Mouse (Mus musculus) CD8-positive naive resting alpha-beta T cell, adult 57 days (primary cell): Measurements from ENCODE around the gene Omd. TPM values are rescaled to one million over a fixed set of nuclear protein-coding genes. Genes with fewer than 3 reads are reported as not detected.

Experiments used
- total RNA-seq: library from RNA; stranded (reverse); gene quantifications from one replicate; pipeline ENCODE4 v1.2.4, GENCODE M21; 2023

Omd gene
- not detected for total RNA-seq

GRCm38 (mm10) chr13:49581541-49582530 lies at the start of gene Omd:
Gene Omd, plus strand, starts transcription at chr13:49582462.

GRCm38 (mm10) chr13:49544279-49544678 lies 38.0 kb upstream of the Omd start, which contains the start of gene Aspn:
Gene Aspn, plus strand, starts transcription at chr13:49544443.

GRCm38 (mm10) chr13:49607714-49608113 lies 25.5 kb downstream of the Omd start, which contains the start of gene Ogn:
Gene Ogn, plus strand, starts transcription at chr13:49608046.

Other genes with a start within 250 kb of the Omd start
- 25.7 TPM for gene Bicd2, start 240.9 kb upstream of the Omd start, total RNA-seq
- 11.4 TPM for gene Ippk, start 161.2 kb upstream of the Omd start, total RNA-seq
- gene Tes3-ps, start 89.1 kb upstream of the Omd start, total RNA-seq: 0.98 TPM
- gene Ecm2, start 77.7 kb upstream of the Omd start, total RNA-seq: not detected
- gene Aspn, start 38.0 kb upstream of the Omd start, total RNA-seq: not detected
- gene Ogn, start 25.6 kb downstream of the Omd start, total RNA-seq: not detected
- not detected for gene Cenpp, start 70.3 kb downstream of the Omd start, total RNA-seq
- gene Nol8, start 70.6 kb downstream of the Omd start, total RNA-seq: 38.9 TPM
- 91.4 TPM for gene Iars, start 99.6 kb downstream of the Omd start, total RNA-seq
- gene Gm30302, start 216.5 kb downstream of the Omd start, total RNA-seq: not detected